Mouse (Mus musculus) induced T-regulatory cell, adult 2 months (primary cell): ENCODE results near the gene Gng12.
"Not testable (repeated sequence)": the region's sequence is repeated elsewhere in the genome, so short reads cannot be mapped to it uniquely, and the experiment has no call there.

Experiments
- DNase-seq: peaks from one replicate; pipeline ENCODE4 v3.0.0-alpha.2; 2012; ENCODE audit warnings: low read depth

The Gng12 gene

DNA sequence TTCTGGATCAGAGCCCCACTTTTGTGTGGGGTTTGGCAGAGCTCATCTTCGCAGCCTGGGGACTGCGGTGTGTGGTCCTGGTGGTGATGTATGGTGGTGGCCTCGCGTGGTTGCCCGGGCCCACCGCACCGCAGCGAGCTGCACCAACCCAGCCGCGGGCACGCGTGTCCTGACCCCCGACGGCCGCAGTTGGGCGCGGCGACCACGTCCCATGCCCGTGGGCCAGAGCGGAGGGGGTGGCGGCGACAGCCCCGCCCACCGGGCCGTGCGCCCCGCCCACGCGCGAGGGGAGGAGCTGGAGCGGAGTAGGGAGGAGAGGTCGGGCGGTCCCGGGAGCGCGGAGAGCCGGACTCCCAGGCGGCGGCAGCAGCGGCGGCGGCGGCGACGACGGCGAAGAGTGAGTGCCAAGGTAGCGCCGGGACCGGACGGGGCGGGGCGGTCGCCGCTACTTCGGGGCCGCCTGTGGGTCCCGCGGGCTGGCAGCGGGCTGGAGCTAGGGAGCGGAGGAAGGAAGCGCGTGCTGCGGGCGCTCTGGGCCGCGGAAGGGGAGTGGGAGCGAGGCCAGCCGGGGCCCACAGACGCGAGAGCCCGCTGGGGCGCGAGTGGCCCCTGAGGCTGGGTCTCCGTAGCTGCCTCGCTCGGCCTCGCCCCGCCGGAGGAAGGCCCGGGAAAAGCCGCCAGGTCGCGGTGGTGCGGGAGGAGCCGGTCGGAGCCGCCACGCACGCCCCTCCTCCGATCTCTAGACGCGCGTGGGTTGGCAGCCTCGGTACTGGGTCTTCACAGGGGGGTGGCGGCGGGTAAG is at the start of gene Gng12:
Gene Gng12 (plus strand): TSS at position 279 of the 802 bp plus-strand sequence.
- peak; percentile 85 for DNase-seq

DNA sequence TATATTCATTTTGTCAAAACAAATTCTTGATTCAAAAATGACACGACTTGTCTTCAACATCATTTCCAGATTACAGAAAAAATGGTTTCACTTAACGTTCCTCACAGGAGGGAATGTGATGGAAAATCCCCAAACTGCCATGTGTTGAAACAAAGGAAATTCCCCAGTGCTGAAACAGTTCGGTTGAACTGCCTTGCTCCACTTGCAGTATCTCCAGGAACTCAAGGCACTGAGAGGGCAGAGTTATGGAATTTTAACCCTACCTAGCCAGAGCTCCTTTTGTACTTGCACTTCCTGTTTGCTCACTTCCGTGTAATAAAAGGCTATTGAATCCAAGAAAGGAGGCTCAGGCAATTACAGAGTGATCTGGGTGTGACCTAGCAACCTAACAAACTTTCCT is 47.3 kb upstream of the Gng12 start:
- DNase-seq, result peak; percentile 4

DNA sequence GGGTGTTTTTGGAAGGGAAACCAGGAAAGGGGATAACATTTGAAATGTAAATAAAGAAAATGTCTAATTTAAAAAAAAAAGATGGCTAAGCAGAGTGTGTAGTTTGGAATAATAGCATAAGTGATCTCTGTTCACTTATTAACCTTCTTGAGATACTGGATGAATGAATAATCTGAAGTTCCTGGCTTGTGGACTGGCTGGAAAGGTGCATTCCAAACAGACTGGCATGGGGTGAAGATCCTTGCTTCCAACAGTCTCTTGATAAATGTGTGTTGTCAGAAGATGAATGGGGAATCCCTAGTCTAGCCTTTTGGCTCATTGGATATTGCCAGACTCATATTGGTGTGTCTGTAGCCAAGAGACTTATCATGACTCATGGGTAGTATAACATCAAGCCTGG is 40.0 kb upstream of the Gng12 start:
- DNase-seq, result no peak

DNA sequence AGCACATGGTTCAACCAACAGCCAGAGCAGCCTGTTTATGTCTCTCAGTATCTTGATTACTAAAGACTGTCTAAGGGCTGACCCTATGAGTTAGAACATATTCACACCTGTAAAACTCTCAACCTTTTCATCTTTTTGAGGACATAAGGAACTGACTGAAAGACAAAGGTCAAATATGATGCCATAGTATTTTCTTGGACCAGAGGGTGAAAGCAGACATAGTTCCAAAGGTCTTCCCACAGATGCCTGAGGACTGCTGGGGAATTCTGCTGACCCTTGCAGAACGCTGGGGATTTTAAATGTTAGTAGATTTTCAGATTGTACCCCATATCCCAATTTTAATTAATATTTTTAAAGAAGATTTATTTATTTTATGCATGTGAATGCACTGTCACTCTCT is 37.8 kb upstream of the Gng12 start:
- no peak for DNase-seq

DNA sequence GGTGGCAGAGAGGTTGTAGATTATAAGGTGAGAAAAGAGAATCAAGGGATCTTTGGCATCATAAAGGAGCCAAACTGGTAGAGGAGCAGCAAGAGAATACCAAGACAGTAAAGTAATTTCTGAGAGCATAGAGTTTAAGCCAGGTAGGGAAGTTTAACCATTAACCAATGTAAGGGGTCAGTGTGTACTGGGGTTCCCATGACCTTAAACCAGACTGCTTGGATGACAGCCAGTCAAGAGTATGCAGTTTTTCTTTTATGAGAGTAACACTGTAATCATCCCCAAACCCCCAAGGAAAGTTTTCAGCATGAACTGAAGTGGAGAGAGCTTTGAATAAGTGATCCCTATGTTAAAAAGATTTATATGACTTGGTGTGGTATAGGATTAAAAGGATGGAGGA is 36.8 kb upstream of the Gng12 start:
- DNase-seq, result no peak

DNA sequence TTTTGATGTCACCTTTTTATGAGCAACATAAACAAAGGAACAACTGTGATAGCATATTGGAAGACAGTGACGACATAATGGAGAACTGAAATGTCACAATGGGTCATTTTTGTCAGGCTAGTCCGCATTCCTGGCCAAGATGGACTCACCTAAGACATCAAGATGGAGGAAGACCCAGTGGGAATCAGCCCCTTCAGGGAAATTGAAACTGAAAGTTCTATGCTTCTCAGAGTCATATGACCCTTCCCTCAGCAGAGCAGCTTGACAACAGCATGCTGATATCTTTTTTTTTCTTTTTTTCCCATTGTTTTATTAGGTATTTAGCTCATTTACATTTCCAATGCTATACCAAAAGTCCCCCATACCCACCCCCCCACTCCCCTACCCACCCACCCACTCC is 31.7 kb upstream of the Gng12 start:
- DNase-seq, result peak; percentile 11

DNA sequence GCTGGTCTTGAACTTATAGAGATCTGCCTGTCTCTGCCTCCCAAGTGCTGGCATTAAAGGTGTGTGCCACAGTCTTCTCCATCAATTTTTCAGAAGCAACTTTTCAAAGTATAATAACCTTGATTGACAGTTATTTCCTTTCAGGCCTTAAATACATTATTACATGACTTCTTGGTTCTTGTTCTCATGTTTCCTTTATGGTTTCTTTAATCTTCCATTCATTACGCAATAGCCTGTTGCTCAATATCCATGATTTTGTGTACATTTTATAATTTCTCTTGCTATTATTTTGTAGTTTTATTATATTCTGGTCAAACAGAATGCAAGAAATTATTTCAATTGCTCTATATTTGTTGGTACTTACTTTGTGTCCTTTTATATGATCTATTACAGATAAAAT is 29.9 kb upstream of the Gng12 start:
- DNase-seq, result no peak

DNA sequence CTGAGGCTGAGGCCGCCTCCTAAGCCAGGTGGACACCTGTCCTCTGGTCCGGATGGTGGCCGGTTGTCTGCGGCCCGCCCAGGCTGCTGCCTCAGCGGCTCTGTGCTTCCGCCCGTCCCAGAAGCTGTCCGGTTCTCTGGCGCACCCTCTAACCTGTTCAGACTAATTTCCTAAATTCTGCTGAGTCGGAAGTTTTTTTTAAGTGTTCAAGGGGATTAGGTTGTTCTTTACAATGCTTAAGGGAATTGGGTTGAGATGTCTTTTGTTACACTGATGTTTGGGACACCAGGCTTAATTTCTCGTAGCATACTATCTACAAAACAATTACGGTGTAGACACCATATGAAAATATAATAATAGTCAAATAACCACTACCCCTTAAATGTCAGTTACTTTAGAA is 19.1 kb upstream of the Gng12 start:
- DNase-seq, result not testable (repeated sequence)

DNA sequence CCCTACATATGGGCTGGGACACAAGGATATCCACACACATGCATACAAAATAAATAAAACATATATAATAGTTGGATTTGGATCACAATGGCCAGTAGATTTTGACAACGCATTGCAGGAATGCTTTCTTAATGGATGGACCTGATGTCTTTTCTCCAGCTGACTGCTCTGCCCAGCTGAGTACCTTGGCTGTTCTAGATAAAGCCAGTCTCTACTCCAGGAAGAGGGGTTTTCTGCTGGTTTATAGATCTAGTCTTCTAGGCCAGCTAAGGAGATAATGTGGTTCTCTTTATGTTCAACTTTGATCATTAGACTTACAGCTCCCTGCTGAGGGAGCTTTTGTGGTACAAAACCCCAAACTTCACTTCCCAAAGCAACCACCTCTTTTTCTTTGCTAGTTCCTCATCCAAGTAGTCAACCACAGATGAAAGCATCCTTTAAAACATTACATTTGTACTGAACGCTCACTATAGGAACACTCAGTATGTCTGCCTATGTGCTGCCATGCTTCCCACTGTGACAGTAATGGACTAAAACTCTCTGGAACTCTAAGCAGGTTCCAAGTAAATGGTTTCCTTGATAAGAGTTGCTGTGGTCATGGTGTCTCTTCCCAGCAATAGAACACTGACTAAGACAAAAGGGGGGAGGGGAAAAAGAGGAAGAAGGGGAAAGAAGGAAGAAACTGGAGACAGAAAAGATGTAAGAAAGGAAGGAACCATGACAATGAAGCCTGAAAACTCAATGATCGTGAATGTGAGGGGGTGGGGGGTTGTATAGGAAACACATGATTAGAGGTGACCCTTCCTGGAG is 5.6 kb upstream of the Gng12 start:
- DNase-seq, result no peak

DNA sequence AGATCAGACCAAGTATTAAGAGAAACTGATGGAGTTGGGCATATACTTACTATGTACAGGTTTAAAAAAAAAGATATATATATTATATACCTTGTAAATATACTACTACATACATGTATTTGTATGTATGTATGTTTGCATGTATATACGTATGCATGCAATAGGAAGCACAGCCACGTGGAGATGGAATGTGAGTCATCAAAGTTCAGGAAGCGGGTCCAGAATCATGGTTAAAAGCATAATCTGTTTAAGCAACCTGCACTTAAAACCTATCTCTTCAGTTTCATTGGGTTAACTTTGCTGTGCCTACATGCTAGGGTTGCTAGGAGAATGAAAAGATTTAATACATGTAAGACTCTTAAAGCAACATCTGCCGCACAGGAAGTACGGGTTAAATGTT is 2.2 kb upstream of the Gng12 start:
- no peak for DNase-seq

DNA sequence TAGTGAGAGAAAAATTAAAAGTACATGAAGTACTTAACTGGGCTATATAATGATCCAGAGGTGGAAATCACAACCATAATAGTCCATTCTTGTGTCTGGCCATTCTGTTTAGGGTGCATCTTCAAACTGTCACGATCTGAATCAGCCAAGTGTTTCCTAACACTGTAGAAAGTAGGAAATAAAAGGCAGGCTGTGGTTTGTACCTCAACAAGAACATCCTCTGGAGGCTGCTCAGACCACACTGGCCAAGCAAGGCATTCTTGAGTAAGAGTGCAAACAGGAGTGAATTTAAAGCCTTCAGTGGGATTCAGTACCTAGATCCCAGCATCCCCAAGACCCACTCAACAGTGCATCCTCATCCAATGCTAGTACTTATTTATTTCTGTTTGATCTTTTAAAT is 1.2 kb upstream of the Gng12 start:
- peak; percentile 31 for DNase-seq

DNA sequence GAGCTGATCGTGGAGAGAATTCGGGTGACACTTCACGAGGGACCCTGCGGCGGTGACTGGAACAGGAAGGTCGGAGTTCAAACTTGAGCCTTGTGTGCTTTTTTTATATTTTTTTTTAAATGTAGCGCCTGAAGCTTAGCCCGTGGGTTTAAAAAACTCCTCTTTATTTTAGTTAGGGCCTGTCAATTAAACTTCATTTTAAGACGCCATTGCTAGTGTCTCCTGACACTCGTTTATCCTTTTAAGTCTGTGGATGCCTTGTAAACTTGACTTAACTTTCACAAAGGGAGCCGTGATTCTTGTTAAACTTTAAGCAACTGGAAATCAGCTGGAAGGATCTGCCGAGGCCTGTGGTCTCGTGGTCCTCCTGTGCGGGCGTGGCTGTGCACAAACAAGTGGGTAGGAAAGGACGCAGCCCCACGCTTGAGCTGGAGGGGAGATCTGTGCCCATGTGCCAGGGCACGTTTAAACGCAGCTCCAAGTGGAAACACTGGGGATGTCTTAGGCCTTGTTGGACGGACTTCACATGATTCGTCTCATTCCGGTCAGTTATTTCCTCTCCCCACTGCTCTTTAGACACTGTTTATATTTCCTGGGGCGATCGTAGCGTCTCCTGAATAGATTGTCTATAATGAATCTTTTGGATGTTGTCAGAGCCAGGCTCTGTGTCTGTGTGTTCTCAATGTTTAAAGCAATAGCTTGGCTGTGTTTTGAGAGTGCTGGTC is 886 bp downstream of the Gng12 start:
- no peak for DNase-seq

DNA sequence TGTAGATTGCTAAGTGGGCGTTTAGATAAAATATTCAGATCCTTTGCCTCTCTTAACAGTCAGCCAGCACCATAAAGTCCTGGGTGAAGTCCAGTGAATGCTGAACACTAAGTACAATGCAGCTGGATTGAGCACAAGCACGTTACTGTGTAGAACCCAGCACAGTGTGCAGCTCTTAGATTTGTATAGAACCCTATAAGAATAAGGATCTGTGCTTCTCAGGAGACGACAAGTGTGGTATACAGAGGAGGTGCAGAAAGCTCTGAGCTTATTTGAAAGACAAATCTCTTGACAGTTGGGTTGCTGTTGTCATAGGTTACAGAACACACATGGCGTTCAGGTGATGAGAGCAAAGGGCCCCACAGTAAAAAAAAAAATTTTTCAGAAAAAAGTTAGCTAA is 1.8 kb downstream of the Gng12 start:
- no peak for DNase-seq

DNA sequence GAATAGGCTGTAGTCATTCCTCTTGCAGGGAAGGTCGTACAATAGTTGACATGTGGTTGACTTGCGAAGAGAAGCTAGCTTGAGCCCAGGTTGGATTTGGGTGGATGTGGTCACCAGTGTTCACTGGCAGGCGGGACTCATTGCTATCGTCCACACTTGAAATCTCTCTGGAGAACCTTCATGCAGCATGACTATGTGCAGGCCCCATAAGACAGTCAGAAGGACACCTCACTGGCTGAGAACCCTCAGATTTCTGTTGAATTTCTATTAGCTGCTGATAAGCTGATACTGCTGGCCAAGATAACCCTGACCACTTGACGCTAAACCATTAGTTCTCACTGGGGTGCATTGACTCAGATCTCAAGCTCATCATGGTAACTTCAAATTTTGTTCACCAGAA is 5.7 kb downstream of the Gng12 start:
- no peak for DNase-seq

DNA sequence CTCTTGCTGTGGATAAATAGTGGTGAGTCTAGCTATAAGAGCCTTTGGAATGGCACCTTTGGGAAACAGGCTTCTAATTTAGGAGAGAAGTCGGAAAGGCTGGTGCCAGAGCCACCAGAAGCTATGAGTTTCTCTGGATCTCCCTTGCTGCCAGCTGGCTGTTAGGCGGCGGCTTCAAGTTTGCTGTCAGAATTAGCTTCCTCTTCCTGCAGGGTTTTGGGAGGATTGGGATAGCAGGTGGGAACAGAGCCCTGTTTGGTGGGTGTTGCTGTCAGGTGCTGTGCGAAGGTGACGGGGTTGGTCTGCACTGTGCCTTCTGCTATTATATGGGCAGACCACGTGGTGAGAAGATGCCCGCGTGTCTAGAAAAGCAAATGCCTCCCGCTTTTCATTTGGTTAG is 7.0 kb downstream of the Gng12 start:
- no peak for DNase-seq

DNA sequence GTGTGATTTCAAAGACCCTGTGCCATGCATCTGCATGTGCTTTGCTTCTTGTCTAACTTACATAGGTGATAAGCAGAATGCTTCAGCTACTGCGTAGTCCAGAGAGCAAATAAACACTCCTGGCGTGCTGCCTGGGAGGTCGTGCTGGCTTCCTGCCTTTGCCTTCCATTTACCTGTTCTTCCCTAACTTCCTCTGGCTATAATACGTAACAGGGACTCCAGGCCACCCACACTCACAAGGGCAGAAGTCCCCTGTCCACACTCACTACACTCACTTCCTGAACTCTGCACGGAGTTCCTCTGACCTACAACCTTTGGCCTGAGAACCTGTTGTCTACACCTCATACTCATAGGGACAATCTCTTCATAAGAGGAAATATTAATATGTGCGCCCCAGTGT is 7.5 kb downstream of the Gng12 start:
- DNase-seq, result no peak

DNA sequence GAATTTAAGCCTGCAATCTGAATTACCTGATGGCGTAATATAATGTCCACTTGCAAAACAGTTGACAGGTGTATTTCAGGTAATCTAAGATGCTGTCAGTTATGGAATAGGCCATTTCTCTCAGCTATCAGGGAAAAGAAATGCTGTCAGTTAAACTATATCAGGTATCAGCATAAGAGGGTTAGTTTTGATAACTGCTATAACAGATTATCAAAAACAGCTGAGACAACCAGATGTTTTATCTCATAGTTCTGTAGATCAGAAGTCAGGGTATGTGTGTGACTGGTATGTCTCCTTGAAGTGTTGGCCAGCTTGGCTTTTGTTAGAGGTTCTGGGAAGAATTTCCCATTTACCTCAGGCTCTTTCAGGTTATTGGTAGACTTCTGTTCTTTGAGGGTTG is 10.0 kb downstream of the Gng12 start:
- DNase-seq, result no peak

DNA sequence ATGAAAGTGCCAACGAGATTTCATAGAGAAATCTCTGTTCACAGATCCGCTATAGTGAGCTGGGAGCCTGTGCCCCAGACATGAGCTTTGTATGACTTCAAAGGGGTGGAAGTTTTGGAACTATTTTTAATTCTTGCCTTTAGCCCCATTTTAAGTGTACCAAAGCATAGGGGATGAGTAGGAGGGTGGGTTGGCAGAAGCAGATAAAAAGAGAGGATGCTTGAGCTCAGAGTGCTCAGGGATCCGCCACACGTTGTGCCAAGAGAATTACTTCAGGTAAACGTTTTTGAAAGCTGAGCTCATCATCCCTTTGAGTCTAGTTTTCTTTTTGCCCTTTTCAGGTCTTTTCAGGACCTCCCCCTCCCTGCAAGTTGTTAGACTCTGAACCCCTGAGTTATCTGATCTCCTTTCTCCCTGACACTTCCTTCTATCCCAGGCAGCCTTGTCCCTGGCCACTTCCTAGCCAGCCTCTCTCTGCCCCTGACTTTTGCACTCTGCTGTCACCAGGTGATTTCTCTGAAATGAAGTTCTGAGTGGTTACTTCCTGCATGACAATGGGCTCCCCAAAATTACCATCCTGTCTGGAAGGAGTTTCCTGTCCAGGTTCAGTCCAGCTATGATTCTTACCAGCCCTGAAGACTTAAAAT is 12.3 kb downstream of the Gng12 start:
- no peak for DNase-seq

DNA sequence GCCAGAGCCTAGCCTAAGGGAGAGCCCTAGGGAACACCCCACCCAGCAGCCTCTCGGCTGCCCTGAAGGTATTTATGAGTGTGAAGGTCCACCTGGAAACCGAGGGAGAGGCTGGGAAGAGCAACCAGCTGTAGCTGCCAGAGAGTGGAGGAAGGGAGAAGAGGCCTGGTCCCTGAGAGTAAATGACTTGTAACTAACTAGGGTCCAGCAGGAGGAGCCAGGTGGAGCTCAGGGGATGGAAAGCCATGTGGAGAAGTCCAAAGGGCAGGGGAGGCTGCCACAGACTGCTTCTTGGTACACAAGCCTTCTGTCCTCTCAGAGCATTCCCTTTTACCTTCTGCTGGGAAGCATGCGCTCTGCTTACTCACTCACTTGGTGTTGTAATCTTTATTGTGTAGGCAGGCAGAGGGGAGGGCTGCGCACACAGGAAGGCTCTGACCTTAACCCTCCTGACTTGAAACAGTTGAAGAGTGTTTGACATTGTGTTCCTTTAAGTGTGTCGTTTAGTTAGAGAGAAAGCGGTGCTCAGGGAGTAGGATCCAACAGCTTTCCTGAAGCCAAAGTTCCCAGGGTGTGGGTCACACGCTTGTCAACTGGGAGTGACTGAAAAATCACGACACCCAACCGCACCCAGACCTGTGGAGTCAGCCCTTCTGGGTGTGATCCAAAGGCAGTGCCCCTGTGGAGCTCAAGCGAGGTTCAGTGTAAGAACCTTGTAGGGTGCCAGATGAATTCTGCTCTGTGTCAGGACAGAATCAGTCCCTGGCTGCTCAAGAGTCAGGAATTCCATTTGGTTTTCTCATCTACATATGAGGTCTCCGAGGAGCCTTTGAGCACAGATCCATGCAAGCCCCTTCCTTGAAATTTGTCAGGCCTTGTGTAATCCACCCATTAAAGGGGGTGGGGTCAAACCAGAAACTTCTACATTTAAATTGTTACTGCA is 14.6 kb downstream of the Gng12 start:
- DNase-seq, result no peak

DNA sequence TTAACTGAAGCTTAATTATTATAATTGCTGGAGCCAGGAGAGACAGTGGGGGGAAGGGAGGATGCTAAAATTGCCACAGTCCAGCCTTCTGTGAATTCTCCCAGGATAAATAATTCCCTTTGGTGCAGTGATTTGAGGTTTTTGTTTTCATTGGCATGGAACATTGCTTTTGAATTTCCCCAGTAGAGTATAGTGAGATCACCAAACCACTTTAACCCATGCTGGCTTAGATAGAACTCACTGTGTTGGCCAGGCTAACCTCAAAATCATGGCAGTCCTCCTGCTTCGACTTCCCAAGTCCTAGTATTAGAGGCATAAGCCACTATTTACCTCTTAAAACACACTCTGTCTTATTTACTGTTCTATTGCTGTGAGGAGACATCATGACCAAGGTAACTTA is 17.2 kb downstream of the Gng12 start:
- DNase-seq, result no peak

DNA sequence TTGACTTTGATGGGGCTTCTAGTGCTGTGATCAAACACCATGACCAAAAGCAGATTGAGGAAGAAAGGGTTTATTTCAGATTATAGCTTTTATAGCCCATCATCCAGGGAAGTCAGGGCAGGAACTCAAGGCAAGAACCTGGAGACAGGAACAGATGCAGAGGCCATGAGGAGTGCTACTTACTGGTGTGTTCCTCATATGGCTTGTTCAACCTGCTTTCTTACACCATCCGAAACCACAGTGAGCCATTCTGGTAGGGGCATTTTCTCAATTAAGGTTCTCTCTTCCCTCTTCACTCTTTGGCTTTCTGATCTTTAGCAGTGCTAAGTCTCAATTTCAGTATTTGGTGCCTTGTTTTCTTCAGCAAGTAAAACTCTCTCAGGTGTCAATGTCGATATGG is 19.4 kb downstream of the Gng12 start:
- DNase-seq, result no peak
